21 mouse cellular contexts compared by ENCODE assay signal in the genomic region with DNA sequence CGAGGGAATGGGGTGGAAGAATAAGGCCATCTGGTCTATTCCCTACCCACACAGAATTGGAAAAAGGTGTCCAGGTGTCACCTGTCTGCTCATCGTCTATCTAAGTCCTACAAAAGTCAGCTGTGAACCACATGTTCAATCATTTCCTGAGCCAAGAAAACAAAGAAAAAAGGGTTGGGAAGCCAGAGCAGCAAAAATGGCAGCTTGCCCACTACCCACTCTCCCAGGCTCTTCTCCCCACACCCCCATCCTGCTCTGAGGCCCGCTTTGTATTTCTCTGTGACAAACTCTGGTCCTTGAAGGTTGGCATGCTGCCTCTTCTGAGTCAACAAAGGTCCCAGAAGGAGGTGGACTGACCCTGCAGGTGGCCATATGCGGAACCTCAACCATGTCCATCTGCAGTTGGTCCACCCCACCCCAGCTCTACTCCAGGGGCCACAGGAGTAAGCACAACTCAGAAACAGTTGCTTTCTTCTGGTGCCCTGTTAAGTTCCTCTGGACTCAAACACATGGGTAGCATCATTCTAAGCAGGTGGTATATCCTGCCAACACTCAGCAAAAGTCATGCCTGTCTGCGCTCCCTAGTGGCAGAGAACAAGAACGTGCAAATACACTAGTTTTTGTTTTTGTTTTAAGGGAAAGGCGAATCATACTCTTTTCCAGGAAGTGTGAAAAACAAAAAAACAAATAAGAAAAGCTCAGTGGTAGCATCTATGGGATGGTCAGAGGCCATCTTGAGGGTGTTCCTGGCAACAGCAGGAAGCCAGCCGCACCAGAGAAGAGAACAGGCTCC. TPM values are rescaled to one million over a fixed set of nuclear protein-coding genes. Genes with fewer than 3 reads are reported as not detected.
A peak's percentile ranks its signal among the peaks of the same experiment; 100 is the strongest.
DNase-seq lines count a peak whose midpoint lies in the region; ATAC-seq and TF ChIP-seq lines count a peak whose summit lies in the region.
"Had no signal": no experiment of that assay in that cellular context is flagged by ENCODE, and none has a peak within 500 bp of the region (broad histone marks: within the 10 kb centered on the region; RNA-seq: fewer than 3 reads in every experiment).

No protein-coding gene starts in this region.

- no peak for ATAC-seq in megakaryocyte progenitor cell, adult 5-6 weeks (replicated peaks; ENCODE audit: poor library complexity)
- ATAC-seq: intestine, postnatal 0 days; liver, postnatal 0 days had no signal

- no peak overlapping the region for H3K4me3 ChIP-seq in layer of hippocampus, adult 2 months
- H3K4me3 ChIP-seq: forebrain, embryonic 12.5 days; heart, embryonic 15.5 days; midbrain, embryonic 12.5 days; myocyte; neural tube, embryonic 15.5 days had no signal

- peak; percentile 52 for TF ChIP-seq CTCF in layer of hippocampus, adult 2 months (conservative IDR thresholded peaks at IDR 0.05)

- DNase-seq in cerebellum, postnatal 14 days: peak; percentile 11 to 18
- DNase-seq in cerebellum, adult 9-10 months: no peak
- peak; percentile 14 to 25 for DNase-seq in layer of hippocampus, adult 2 months (ENCODE audit: low spot score in 2 of 2)
- DNase-seq in layer of hippocampus, adult 11-12 months (ENCODE audit: low spot score): no peak
- peak; percentile 13 for DNase-seq in right cerebral cortex, postnatal 4 days
- no peak for DNase-seq in right cerebral cortex, adult 18-20 months
- DNase-seq in layer of hippocampus, postnatal 10 days (ENCODE audit: low spot score in 2 of 2): peak; percentile 23 to 36
- DNase-seq: cerebellum, adult 11-12 months; liver; liver, postnatal 0 days; thymus, adult 18-20 months had no signal

- H3K27ac ChIP-seq in layer of hippocampus, adult 2 months: 0 out of 2 replicates have a peak overlapping the region, but pooled peaks have one; percentile 2
- H3K27ac ChIP-seq: forebrain, embryonic 12.5 days; heart, embryonic 15.5 days; hindbrain, embryonic 14.5 days; kidney, postnatal 0 days; macrophage; midbrain, embryonic 12.5 days; neural tube, embryonic 15.5 days had no signal

RNA-seq across cellular contexts. Expression of a gene that starts 47.5 kb away (rescaled TPM):
- 10 to 100 TPM; 33.1 to 35.9 TPM for total RNA-seq in layer of hippocampus, adult 2 months (2021)
- total RNA-seq in layer of hippocampus, postnatal 10 days (2021): 10 to 100 TPM; 35.1 to 43.2 TPM
- 33.3 and 33.7 TPM in 2 replicates for total RNA-seq in megakaryocyte progenitor cell, adult 5-6 weeks (2015)
- total RNA-seq in megakaryocyte progenitor cell, adult 5-6 weeks (2017): 72.7 and 77.2 TPM in 2 replicates

Comparison
In these comparisons a context has a peak if more than half of its experiments do, and no peak if none do; other contexts are left out.
1. DNase-seq: peak in cerebellum, postnatal 14 days (2 of 2), layer of hippocampus, adult 2 months (2 of 2), right cerebral cortex, postnatal 4 days (single experiment) and layer of hippocampus, postnatal 10 days (2 of 2); none in cerebellum, adult 9-10 months (single experiment), layer of hippocampus, adult 11-12 months (single experiment) and right cerebral cortex, adult 18-20 months (single experiment).